Mouse (Mus musculus) ovary, postnatal 10 days (tissue): ENCODE data around the gene Fam216b.

Experiments used
- DNase-seq: peaks from one replicate; pipeline ENCODE4 v3.0.0; 2022; ENCODE audit warnings: low spot score

Fam216b gene

GRCm38 (mm10) chr14:78088907-78089306 lies at the start of gene Fam216b:
Gene Fam216b (minus strand): TSS chr14:78089007.
- no peak for DNase-seq

- no peak for DNase-seq
These were observed 43.7 kb upstream of the Fam216b start for GRCm38 (mm10) chr14:78132368-78133052.

- no peak for DNase-seq
These were observed 37.9 kb upstream of the Fam216b start for GRCm38 (mm10) chr14:78126670-78127069.

GRCm38 (mm10) chr14:78120286-78120685 lies 31.5 kb upstream of the Fam216b start:
- no peak for DNase-seq

- DNase-seq, result no peak
These were observed 30.8 kb upstream of the Fam216b start for GRCm38 (mm10) chr14:78119449-78120200.

GRCm38 (mm10) chr14:78117671-78118070 lies 28.9 kb upstream of the Fam216b start:
- no peak for DNase-seq

GRCm38 (mm10) chr14:78117268-78117667 lies 28.5 kb upstream of the Fam216b start:
- no peak for DNase-seq

GRCm38 (mm10) chr14:78112466-78112865 lies 23.7 kb upstream of the Fam216b start:
- DNase-seq, result no peak

GRCm38 (mm10) chr14:78110871-78111270 lies 22.1 kb upstream of the Fam216b start:
- no peak for DNase-seq

- DNase-seq, result no peak
These were observed 20.6 kb upstream of the Fam216b start for GRCm38 (mm10) chr14:78109419-78109818.

- no peak for DNase-seq
These were observed 19.6 kb upstream of the Fam216b start for GRCm38 (mm10) chr14:78108388-78108787.

GRCm38 (mm10) chr14:78089591-78089990 lies 784 bp upstream of the Fam216b start:
- no peak for DNase-seq

- DNase-seq, result no peak
These were observed 5.3 kb downstream of the Fam216b start for GRCm38 (mm10) chr14:78083465-78083864.

- no peak for DNase-seq
These were observed 11.3 kb downstream of the Fam216b start for GRCm38 (mm10) chr14:78077508-78077907.

GRCm38 (mm10) chr14:78065938-78066710 lies 22.7 kb downstream of the Fam216b start:
- DNase-seq, result no peak

- no peak for DNase-seq
These were observed 26.3 kb downstream of the Fam216b start for GRCm38 (mm10) chr14:78062484-78062883.

GRCm38 (mm10) chr14:78060609-78060951 lies 28.2 kb downstream of the Fam216b start:
- DNase-seq, result no peak

- DNase-seq, result no peak
These were observed 28.8 kb downstream of the Fam216b start for GRCm38 (mm10) chr14:78059878-78060608.

GRCm38 (mm10) chr14:78057362-78057761 lies 31.4 kb downstream of the Fam216b start:
- no peak for DNase-seq

- DNase-seq, result no peak
These were observed 32.4 kb downstream of the Fam216b start for GRCm38 (mm10) chr14:78056371-78056770.

- no peak for DNase-seq
These were observed 40.1 kb downstream of the Fam216b start for GRCm38 (mm10) chr14:78048674-78049073.

- no peak for DNase-seq
These were observed 40.5 kb downstream of the Fam216b start for GRCm38 (mm10) chr14:78048258-78048657.
